Mouse (Mus musculus) bone marrow macrophage, adult 2 months (primary cell): Measurements from ENCODE around the gene Cdkn1c.

Experiments
- CTCF ChIP-seq: IDR thresholded peaks from 2 replicates; pipeline ENCODE4 v1.5.1; 2012; ENCODE audit warnings: low read depth, mild to moderate bottlenecking, low read length, moderate library complexity
- POLR2A ChIP-seq: IDR thresholded peaks from 2 replicates; pipeline ENCODE4 v1.6.1; 2012; ENCODE audit warnings: mild to moderate bottlenecking, low read depth, low read length, borderline replicate concordance

DNA sequence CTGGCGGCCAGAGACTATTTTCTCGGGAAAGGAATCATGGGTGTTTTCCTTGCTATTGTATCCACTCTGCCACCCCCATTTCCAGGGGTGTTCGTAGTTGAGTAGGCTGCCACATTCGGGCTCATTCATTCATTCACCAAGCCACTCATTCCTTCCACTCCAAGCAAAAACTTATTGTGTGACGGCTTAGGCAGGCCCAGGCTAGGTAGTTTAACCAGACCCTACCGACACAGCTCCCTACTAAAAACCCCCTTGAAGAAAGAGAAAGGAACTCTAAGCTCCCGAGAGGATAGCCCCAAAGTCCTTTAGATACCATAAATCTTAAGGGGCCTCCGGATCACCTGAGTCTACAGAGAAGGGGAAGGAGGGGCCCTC, 16.3 kb downstream of the Cdkn1c start:
- TF ChIP-seq POLR2A (no peak), CTCF (no peak)
